Mouse (Mus musculus) heart, postnatal 0 days (tissue): Measurements from ENCODE around the gene Tpm1. TPM values are rescaled to one million over a fixed set of nuclear protein-coding genes. Genes with fewer than 3 reads are reported as not detected.
A peak's percentile ranks its signal among the peaks of the same experiment; 100 is the strongest.

Source experiments
- ATAC-seq: fragments of 200-750 bp; cut with Nextera tagmentation; 2 replicates; pipeline ENCODE4 v1.8.0; 2017; ENCODE audit warnings: low read depth, moderate number of reproducible peaks, moderate library complexity; ENCODE audit not compliant: insufficient read depth
- DNase-seq: peaks from one replicate; pipeline ENCODE4 v3.0.0-alpha.2; 2016; ENCODE audit warnings: low spot score
- H3K27ac ChIP-seq: fragments of 300-500 bp; sonication (generic); 2 replicates; pipeline ENCODE4 v1.5.1; 2014; ENCODE audit warnings: low read depth, mild to moderate bottlenecking
- H3K27me3 ChIP-seq: fragments of 300-500 bp; sonication (generic); 2 replicates; pipeline ENCODE4 v1.6.1; 2014; ENCODE audit warnings: low read length, mixed read lengths; ENCODE audit not compliant: control insufficient read depth, insufficient read depth
- H3K36me3 ChIP-seq: fragments of 300-500 bp; sonication (generic); replicated peaks from 2 replicates; pipeline ENCODE4 v1.6.1; 2014; ENCODE audit warnings: low read length, mixed read lengths; ENCODE audit not compliant: control insufficient read depth, insufficient read depth
- H3K4me1 ChIP-seq: fragments of 300-500 bp; sonication (generic); 2 replicates; pipeline ENCODE4 v1.6.1; 2014; ENCODE audit warnings: antibody characterized with exemption; ENCODE audit not compliant: control insufficient read depth, insufficient read depth
- H3K4me2 ChIP-seq: fragments of 300-500 bp; sonication (generic); 2 replicates; pipeline ENCODE4 v1.6.1; 2014; ENCODE audit warnings: low read depth, mild to moderate bottlenecking, low read length, moderate library complexity
- H3K4me3 ChIP-seq: fragments of 300-500 bp; sonication (generic); 2 replicates; pipeline ENCODE4 v1.5.1; 2014; ENCODE audit warnings: low read depth, low read length
- H3K9ac ChIP-seq: fragments of 300-500 bp; sonication (generic); replicated peaks from 2 replicates; pipeline ENCODE4 v1.6.1; 2014; ENCODE audit warnings: low read depth, low read length, mixed read lengths
- H3K9me3 ChIP-seq: fragments of 300-500 bp; sonication (generic); replicated peaks from 2 replicates; pipeline ENCODE4 v1.6.1; 2016; ENCODE audit warnings: low read length; ENCODE audit not compliant: control insufficient read depth
- CTCF ChIP-seq: IDR thresholded peaks from 2 replicates; pipeline ENCODE4 v1.5.1; 2016; ENCODE audit warnings: antibody characterized with exemption, control low read depth, low read depth
- EP300 ChIP-seq: IDR thresholded peaks from 2 replicates; pipeline ENCODE4 v1.6.1; 2016; ENCODE audit warnings: antibody characterized with exemption, low read depth
- WGBS: fragments of 180-500 bp; shearing (Covaris S2); extraction: QIAGEN DNeasy Blood & Tissue Kit; methylation state at CpG from one replicate; pipeline ENCODE4 v1.1.7; 2014; 5-methylcytosine and 5-hydroxymethylcytosine counted together
- polyA plus RNA-seq: library from polyadenylated mRNA; unstranded; fragments of >200 nt; fragmentation: Nextera tagmentation; extraction: Ambion mirVana; gene quantifications from 2 replicates; pipeline ENCODE4 v1.2.1, GENCODE M21; 2015
- total RNA-seq: library from RNA; depleted of rRNA; stranded (reverse); fragments of >200 nt; gene quantifications from 2 replicates; pipeline ENCODE4 v1.2.3, GENCODE M21; 2014; ENCODE audit warnings: low replicate concordance

Tpm1 gene
- total and polyA plus RNA-seq, 2 experiments from 2014 or later: 3,533 to 10,309 TPM

DNA sequence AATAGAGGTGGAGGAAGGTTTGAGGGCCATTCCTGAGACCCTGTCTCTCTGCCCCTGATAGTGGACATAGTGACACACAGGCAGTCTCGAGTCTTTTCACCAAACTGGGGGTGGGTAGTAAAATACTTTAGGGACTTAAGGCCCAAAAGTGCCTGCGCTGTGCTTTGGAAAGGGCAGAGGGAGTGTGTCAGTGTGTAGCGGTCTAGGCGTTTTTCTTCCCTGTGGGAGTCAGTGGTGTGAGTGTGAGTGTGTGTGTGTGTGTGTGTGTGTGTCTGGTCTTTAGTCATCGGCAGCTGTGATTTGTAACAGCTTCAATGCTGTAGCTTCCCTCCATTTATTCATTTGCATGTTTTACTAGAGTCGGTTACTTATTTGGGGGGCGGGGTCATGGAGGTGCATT is 630 bp upstream of the Tpm1 start:
- Histone ChIP-seq H3K9ac (peak overlapping the region; percentile 66), H3K27ac (peak overlapping the region; percentile 97), H3K36me3 (peaks cover 11% of the 10 kb centered on the region; the same call in 1 of the 2 replicates), H3K9me3 (no peaks in the 10 kb centered on the region), H3K27me3 (no peaks in the 10 kb centered on the region), H3K4me3 (peak overlapping the region; percentile 80), H3K4me2 (peak overlapping the region; percentile 77), H3K4me1 (no peaks in the 10 kb centered on the region)
- 12% methylated on average over 7 of the region's 7 CpGs for WGBS
- no peak for ATAC-seq
- DNase-seq: no peak
- TF ChIP-seq CTCF: no peak
- TF ChIP-seq EP300: no peak

DNA sequence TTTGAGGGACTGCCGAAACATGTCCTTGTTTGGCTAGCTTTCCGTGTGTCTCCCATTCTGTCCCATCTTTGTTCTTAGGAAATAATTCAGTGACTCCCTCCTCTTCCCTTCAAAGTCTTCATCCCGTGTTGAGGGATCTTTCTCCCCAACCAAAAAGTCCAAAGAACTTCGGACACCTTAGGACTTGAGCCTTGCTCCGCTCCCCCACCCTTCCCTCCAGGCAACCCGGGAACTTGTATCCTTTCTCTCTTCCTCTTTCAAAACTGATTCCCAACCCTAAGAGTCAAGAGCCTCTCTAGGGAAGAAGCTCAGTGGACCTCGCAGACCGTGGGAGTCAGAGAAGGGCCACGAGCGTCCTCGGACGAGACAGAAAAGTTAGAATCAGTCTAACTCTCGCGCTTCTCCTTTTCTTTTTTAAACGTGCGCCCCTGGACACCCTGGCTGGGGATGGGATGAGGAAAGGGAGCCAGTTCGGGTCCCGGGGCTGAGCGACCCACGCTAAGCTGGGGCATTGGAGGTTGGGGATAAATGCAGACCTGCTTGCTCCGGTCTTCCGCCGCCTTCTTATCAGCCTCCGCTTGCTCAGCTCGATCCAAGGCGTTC is 622 bp downstream of the Tpm1 start:
- ATAC-seq (no peak), DNase-seq (no peak)
- Histone ChIP-seq H3K27ac (peak overlapping the region; percentile 97), H3K9ac (peak overlapping the region; percentile 98), H3K4me1 (no peaks in the 10 kb centered on the region), H3K27me3 (no peaks in the 10 kb centered on the region), H3K4me2 (peak overlapping the region; percentile 77), H3K9me3 (no peaks in the 10 kb centered on the region), H3K36me3 (peaks cover 18% of the 10 kb centered on the region), H3K4me3 (peak overlapping the region; percentile 80)
- TF ChIP-seq EP300 (no peak), CTCF (no peak)
- WGBS: under 1% methylated on average over 25 of the region's 26 CpGs

DNA sequence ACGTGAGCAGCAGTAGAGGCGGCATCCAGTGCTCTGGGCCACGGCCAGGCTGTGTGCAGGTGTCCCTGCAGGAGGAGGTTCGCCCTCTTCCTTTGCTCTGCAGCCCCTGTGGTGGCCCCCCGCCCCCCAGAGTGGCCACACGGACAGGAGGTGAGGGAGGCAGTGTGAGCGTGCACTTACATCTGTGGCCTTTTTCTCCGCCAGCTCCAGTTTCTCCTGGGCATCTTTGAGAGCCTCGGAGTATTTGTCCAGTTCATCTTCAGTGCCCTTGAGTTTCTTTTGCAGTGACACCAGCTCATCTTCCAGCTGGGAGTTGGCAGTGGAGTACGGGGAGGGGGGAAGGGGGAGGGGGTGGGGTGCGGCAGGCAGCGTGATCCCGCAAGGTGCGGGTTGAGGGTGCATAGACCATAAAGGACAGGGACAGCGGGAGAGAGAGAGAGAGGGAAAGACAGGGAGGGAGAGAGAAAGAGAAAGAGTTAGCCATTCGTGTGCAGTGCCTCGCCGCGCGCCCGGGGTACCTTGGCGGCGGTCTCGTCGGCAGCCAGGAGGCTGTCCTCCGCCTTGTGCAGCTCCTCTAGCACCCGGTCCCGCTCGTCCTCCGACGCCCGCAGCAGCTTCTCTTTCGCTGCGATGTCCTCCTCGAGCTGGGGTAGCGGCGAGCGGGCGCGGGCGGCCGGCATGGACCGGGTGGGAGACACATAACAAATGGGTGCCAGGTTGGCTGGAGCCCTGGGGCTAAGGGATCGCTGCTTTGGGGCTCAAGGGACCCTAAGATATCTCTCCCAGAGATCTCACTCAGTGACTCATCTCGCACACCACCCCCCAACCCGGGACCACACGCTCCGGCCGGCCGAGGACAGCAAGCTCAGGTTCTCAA is 1.4 kb downstream of the Tpm1 start:
- Histone ChIP-seq H3K27me3 (no peaks in the 10 kb centered on the region), H3K4me2 (peak overlapping the region; percentile 77), H3K9me3 (no peaks in the 10 kb centered on the region), H3K4me3 (peak overlapping the region; percentile 80), H3K9ac (peak overlapping the region; percentile 98), H3K4me1 (no peaks in the 10 kb centered on the region), H3K36me3 (peaks cover 18% of the 10 kb centered on the region), H3K27ac (peak overlapping the region; percentile 97)
- DNase-seq (no peak), ATAC-seq (no peak)
- WGBS: under 1% methylated on average over 43 of the region's 50 CpGs
- TF ChIP-seq CTCF: no peak
- no peak for TF ChIP-seq EP300

DNA sequence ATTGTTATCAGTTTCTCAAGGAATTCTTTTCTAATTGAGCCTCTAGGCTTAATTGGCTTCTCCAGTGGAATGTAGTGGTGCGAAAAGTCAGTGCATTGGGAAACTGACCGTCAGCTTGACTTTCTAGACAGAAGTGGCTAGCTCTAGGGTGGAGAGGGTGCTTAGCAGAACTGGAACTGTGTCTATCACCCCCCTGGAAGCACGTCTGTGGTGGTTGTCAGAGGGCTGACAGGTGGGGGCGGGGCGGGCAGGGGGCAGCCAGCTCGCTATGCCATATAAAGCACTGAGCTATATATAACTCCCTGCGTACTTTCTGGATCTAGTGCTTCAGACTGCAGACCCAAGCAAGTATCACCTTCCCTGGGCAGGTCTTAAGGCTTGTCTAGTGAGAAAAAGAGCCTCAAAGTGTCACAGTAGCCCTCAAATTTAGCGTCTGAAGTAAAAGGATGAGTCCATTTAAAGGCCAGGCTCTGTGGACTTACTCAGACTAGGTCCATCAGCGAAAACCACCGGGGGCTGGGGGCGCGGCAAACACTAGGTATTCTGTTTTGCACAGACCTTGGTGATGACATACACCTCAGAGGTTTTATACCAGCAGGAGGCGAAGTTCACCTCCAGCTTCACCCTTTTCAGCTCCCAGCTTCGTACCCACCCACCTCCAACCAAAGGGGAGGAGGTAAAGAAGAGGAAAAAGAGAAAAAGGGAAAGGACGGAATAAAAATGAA is 2.2 kb downstream of the Tpm1 start:
- peak overlapping the region; percentile 97 for H3K27ac ChIP-seq
- peaks cover 4% of the 10 kb centered on the region; the same call in 1 of the 2 replicates for H3K4me1 ChIP-seq
- H3K4me2 ChIP-seq: peak overlapping the region; percentile 77
- peak; percentile 80 for DNase-seq
- peak; percentile 42 for ATAC-seq
- peak overlapping the region; percentile 98 for H3K9ac ChIP-seq
- H3K4me3 ChIP-seq: peak overlapping the region; percentile 80
- peaks cover 18% of the 10 kb centered on the region for H3K36me3 ChIP-seq
- TF ChIP-seq EP300: peak; percentile 65
- TF ChIP-seq CTCF: peak; percentile 37
- no peaks in the 10 kb centered on the region for H3K27me3 ChIP-seq
- 8% methylated on average over 15 of the region's 15 CpGs for WGBS
- H3K9me3 ChIP-seq: no peaks in the 10 kb centered on the region

DNA sequence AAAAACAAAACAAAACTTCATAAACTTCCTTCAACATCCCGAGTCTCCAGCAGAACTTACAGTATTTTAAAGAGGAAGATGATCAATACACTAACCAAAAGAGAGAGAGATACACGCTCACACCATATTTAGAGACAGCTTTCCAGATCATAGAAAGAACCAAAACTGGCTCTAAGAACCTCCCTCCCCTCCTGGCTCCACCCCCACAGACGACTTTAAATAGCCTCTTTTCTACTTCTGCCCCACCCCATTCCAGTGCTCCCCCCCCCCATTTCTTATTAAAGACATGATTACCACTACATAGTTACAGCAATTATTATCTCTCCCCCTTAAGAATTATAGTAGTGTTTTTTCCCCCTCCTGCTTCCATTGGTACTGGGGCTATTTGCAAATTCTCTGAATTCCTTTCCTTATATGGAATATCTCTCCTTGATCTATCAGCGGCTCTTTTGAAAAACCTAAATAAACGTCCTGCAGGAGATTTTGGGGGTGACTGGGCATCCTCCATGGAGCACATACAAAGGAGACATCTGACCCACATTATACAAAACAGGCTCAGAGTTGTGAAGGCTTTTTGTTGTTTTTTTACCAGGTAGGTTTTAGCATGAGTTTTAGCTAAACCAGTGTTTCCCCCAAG is 3.1 kb downstream of the Tpm1 start:
- Histone ChIP-seq H3K36me3 (peaks cover 22% of the 10 kb centered on the region), H3K27ac (peak overlapping the region; percentile 97), H3K9me3 (no peaks in the 10 kb centered on the region), H3K27me3 (no peaks in the 10 kb centered on the region), H3K9ac (peak overlapping the region; percentile 98), H3K4me2 (peak overlapping the region; percentile 77), H3K4me1 (peaks cover 14% of the 10 kb centered on the region; the same call in 1 of the 2 replicates), H3K4me3 (peak overlapping the region; percentile 80)
- peak; percentile 54 for DNase-seq
- WGBS: 8% methylated on average over 5 of the region's 5 CpGs
- TF ChIP-seq EP300: no peak
- no peak for TF ChIP-seq CTCF
- ATAC-seq: no peak
